ENCODE assay signal across 8 mouse cellular contexts in the genomic region with DNA sequence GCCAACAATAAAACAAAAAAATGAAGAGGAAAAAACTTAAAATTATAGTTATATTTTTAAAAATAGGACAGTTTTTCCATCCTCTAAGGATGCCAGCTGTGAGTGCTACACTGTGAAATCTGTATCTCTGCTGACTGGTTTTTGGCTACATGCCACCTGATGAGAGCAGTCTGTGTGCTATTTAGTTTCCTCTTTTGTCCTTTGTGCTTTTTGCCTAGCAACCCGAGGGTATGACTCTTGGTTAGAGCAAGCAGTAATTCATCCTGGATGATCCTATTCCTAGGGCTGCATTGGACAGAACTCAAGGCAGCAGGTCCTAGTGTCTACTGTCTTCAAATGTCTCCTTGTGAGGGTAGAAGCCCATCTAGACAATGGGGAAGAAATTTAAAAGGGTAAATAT.
A peak's percentile ranks its signal among the peaks of the same experiment; 100 is the strongest.
DNase-seq lines count a peak whose midpoint lies in the region; ATAC-seq and TF ChIP-seq lines count a peak whose summit lies in the region.

No protein-coding gene starts in this region.

- peak; percentile 12 for DNase-seq in limb, embryonic 14.5 days (ENCODE audit: low spot score)
- no peak for DNase-seq in limb, embryonic 10.5 days (ENCODE audit: low spot score)
- DNase-seq in layer of hippocampus, postnatal 36 days, result peak; percentile 40 to 64
- DNase-seq in right cerebral cortex, postnatal 14 days, result peak; percentile 8
- DNase-seq in ovary, adult 18-20 months (ENCODE audit: low spot score), result no peak
- no peak for DNase-seq in adrenal gland, adult (ENCODE audit: inconsistent age in 2 of 2, low spot score in 1 of 2)

- ATAC-seq in limb, embryonic 14.5 days (ENCODE audit: low FRiP score, low read depth), result no peak
- peak; percentile 87 for ATAC-seq in forebrain, embryonic 15.5 days (replicated peaks)
- no peak for ATAC-seq in activated CD4-positive, CD25-positive, alpha-beta regulatory T cell, adult 4 months

- 55% methylated on average over 1 of the region's 1 CpGs for WGBS in limb, embryonic 14.5 days
- 84% methylated on average over 1 of the region's 1 CpGs for WGBS in limb, embryonic 10.5 days
- WGBS in forebrain, embryonic 15.5 days, result 5% methylated on average over 1 of the region's 1 CpGs

- H3K27me3 ChIP-seq in limb, embryonic 14.5 days (ENCODE audit: control insufficient read depth, insufficient read depth, low read length), result no peaks in the 10 kb centered on the region
- H3K27me3 ChIP-seq in limb, embryonic 10.5 days (ENCODE audit: low read depth, poor library complexity, severe bottlenecking), result no peaks in the 10 kb centered on the region
- no peaks in the 10 kb centered on the region for H3K27me3 ChIP-seq in forebrain, embryonic 15.5 days

- no peaks in the 10 kb centered on the region for H3K4me1 ChIP-seq in limb, embryonic 14.5 days (ENCODE audit: control insufficient read depth, insufficient read depth, low read length)
- no peaks in the 10 kb centered on the region for H3K4me1 ChIP-seq in limb, embryonic 10.5 days
- H3K4me1 ChIP-seq in forebrain, embryonic 15.5 days, result no peaks in the 10 kb centered on the region

- no peaks in the 10 kb centered on the region for H3K36me3 ChIP-seq in limb, embryonic 14.5 days (ENCODE audit: control insufficient read depth, insufficient read depth, low read length)
- H3K36me3 ChIP-seq in limb, embryonic 10.5 days, result no peaks in the 10 kb centered on the region
- no peaks in the 10 kb centered on the region for H3K36me3 ChIP-seq in forebrain, embryonic 15.5 days

- H3K9me3 ChIP-seq in limb, embryonic 14.5 days (ENCODE audit: control insufficient read depth, low read length), result no peaks in the 10 kb centered on the region
- H3K9me3 ChIP-seq in limb, embryonic 10.5 days (replicated peaks), result no peaks in the 10 kb centered on the region
- H3K9me3 ChIP-seq in forebrain, embryonic 15.5 days, result no peaks in the 10 kb centered on the region

- no peak overlapping the region for H3K4me3 ChIP-seq in limb, embryonic 14.5 days (replicated peaks; ENCODE audit: low read length)
- no peak overlapping the region for H3K4me3 ChIP-seq in limb, embryonic 10.5 days
- no peak overlapping the region for H3K4me3 ChIP-seq in forebrain, embryonic 15.5 days

- H3K27ac ChIP-seq in limb, embryonic 14.5 days (replicated peaks; ENCODE audit: low read depth, low read length), result no peak overlapping the region
- H3K27ac ChIP-seq in limb, embryonic 10.5 days, result no peak overlapping the region
- no peak overlapping the region for H3K27ac ChIP-seq in forebrain, embryonic 15.5 days (replicated peaks)

- H3K4me2 ChIP-seq in limb, embryonic 14.5 days (replicated peaks; ENCODE audit: low read depth, low read length, severe bottlenecking), result no peak overlapping the region
- no peak overlapping the region for H3K4me2 ChIP-seq in forebrain, embryonic 15.5 days (replicated peaks)

- no peak for TF ChIP-seq POLR2A in limb, embryonic 14.5 days (IDR thresholded peaks at IDR 0.05; ENCODE audit: borderline replicate concordance, extremely low read depth, insufficient read depth, insufficient read length)

- H3K9ac ChIP-seq in limb, embryonic 14.5 days (ENCODE audit: low read depth, low read length, severe bottlenecking), result no peak overlapping the region
- H3K9ac ChIP-seq in forebrain, embryonic 15.5 days (replicated peaks), result no peak overlapping the region

Comparison
In these comparisons a context has a peak if more than half of its experiments do, and no peak if none do; other contexts are left out.
1. DNase-seq: peak in limb, embryonic 14.5 days (single experiment), layer of hippocampus, postnatal 36 days (2 of 2) and right cerebral cortex, postnatal 14 days (single experiment); none in limb, embryonic 10.5 days (single experiment), ovary, adult 18-20 months (single experiment) and adrenal gland, adult (0 of 2).